Mouse (Mus musculus) neural tube, embryonic 11.5 days (tissue): ENCODE measurements at regions not wholly inside any gene's neighbourhood (a gene's known extent, or its start where the extent isn't known, plus 50 kb on each side); places are given as distances from the start of the nearest gene placed in this dataset.
"Not testable (repeated sequence)": the region's sequence is repeated elsewhere in the genome, so short reads cannot be mapped to it uniquely, and the experiment has no call there.

ENCODE experiments used
- ATAC-seq: fragments of 200-750 bp; cut with Nextera tagmentation; 2 replicates; pipeline ENCODE4 v1.8.0; 2017; ENCODE audit warnings: moderate number of reproducible peaks, mild to moderate bottlenecking, moderate TSS enrichment, moderate library complexity; ENCODE audit not compliant: insufficient read depth, low FRiP score, low TSS enrichment
- DNase-seq: peaks from one replicate; pipeline ENCODE4 v3.0.0-alpha.2; 2015; ENCODE audit warnings: low spot score
- H3K27ac ChIP-seq: fragments of 300-500 bp; sonication (generic); 2 replicates; pipeline ENCODE4 v1.5.1; 2014; ENCODE audit warnings: low read depth, mild to moderate bottlenecking, low read length
- H3K27me3 ChIP-seq: fragments of 300-500 bp; sonication (generic); 2 replicates; pipeline ENCODE4 v1.6.1; 2014; ENCODE audit warnings: mild to moderate bottlenecking, low read length, mixed read lengths; ENCODE audit not compliant: control insufficient read depth, insufficient read depth
- H3K36me3 ChIP-seq: fragments of 300-500 bp; sonication (generic); 2 replicates; pipeline ENCODE4 v1.6.1; 2014; ENCODE audit warnings: mild to moderate bottlenecking, low read length, moderate library complexity, mixed read lengths; ENCODE audit not compliant: control insufficient read depth, insufficient read depth
- H3K4me1 ChIP-seq: fragments of 300-500 bp; sonication (generic); 2 replicates; pipeline ENCODE4 v1.6.1; 2014; ENCODE audit warnings: low read length, mixed read lengths; ENCODE audit not compliant: control insufficient read depth, insufficient read depth
- H3K4me2 ChIP-seq: fragments of 300-500 bp; sonication (generic); 2 replicates; pipeline ENCODE4 v1.6.1; 2014; ENCODE audit warnings: low read depth, mild to moderate bottlenecking, moderate library complexity
- H3K4me3 ChIP-seq: fragments of 300-500 bp; sonication (generic); 2 replicates; pipeline ENCODE4 v1.5.1; 2014; ENCODE audit warnings: low read depth, low read length
- H3K9ac ChIP-seq: fragments of 300-500 bp; sonication (generic); 2 replicates; pipeline ENCODE4 v1.6.1; 2014; ENCODE audit warnings: mild to moderate bottlenecking, low read length
- H3K9me3 ChIP-seq: fragments of 300-500 bp; sonication (generic); 2 replicates; pipeline ENCODE4 v1.6.1; 2016; ENCODE audit warnings: low read length; ENCODE audit not compliant: control insufficient read depth
- whole genome bisulfite sequencing: fragments of 180-500 bp; shearing (Covaris S2); extraction: QIAGEN DNeasy Blood & Tissue Kit; methylation state at CpG from one replicate; pipeline ENCODE4 v1.1.7; 2014; 5-methylcytosine and 5-hydroxymethylcytosine counted together

GRCm38 (mm10) chr5:132975303-132975932, 432.3 kb upstream of the Auts2 start:
- H3K9ac ChIP-seq, result no peak overlapping the region
- WGBS, result 75% methylated on average over 4 of the region's 4 CpGs
- DNase-seq, result no peak
- ATAC-seq, result no peak
- no peaks in the 10 kb centered on the region for H3K9me3 ChIP-seq
- no peaks in the 10 kb centered on the region for H3K36me3 ChIP-seq
- H3K4me1 ChIP-seq, result no peaks in the 10 kb centered on the region
- H3K4me2 ChIP-seq, result no peak overlapping the region
- no peak overlapping the region for H3K27ac ChIP-seq
- no peak overlapping the region for H3K4me3 ChIP-seq
- no peaks in the 10 kb centered on the region for H3K27me3 ChIP-seq

- no peaks in the 10 kb centered on the region for H3K36me3 ChIP-seq
- ATAC-seq, result no peak
- no peaks in the 10 kb centered on the region for H3K4me1 ChIP-seq
- H3K27ac ChIP-seq, result no peak overlapping the region
- no peak overlapping the region for H3K4me2 ChIP-seq
- no peak overlapping the region for H3K4me3 ChIP-seq
- H3K9me3 ChIP-seq, result no peaks in the 10 kb centered on the region
- H3K9ac ChIP-seq, result no peak overlapping the region
- DNase-seq, result no peak
- no peaks in the 10 kb centered on the region for H3K27me3 ChIP-seq
- WGBS, result 16% methylated on average over 3 of the region's 3 CpGs
These were observed 431.7 kb upstream of the Auts2 start for GRCm38 (mm10) chr5:132974876-132975275.

GRCm38 (mm10) chr5:132971046-132971445, 427.9 kb upstream of the Auts2 start:
- H3K27ac ChIP-seq, result no peak overlapping the region
- no peak overlapping the region for H3K4me3 ChIP-seq
- H3K36me3 ChIP-seq, result no peaks in the 10 kb centered on the region
- H3K27me3 ChIP-seq, result no peaks in the 10 kb centered on the region
- H3K9me3 ChIP-seq, result no peaks in the 10 kb centered on the region
- DNase-seq (no peak), ATAC-seq (no peak)
- H3K4me2 ChIP-seq, result no peak overlapping the region
- WGBS, result 87% methylated on average over 7 of the region's 7 CpGs
- H3K4me1 ChIP-seq, result no peaks in the 10 kb centered on the region
- no peak overlapping the region for H3K9ac ChIP-seq

- ATAC-seq, result peak; percentile 72
- H3K27me3 ChIP-seq, result no peaks in the 10 kb centered on the region
- H3K9me3 ChIP-seq, result no peaks in the 10 kb centered on the region
- no peak overlapping the region for H3K27ac ChIP-seq
- H3K4me2 ChIP-seq, result no peak overlapping the region
- no peaks in the 10 kb centered on the region for H3K4me1 ChIP-seq
- DNase-seq, result peak; percentile 23
- no peaks in the 10 kb centered on the region for H3K36me3 ChIP-seq
- no peak overlapping the region for H3K9ac ChIP-seq
- no peak overlapping the region for H3K4me3 ChIP-seq
- 34% methylated on average over 5 of the region's 5 CpGs for WGBS
These were observed 426.2 kb upstream of the Auts2 start for GRCm38 (mm10) chr5:132969376-132969775.

GRCm38 (mm10) chr5:132959901-132960300, 416.8 kb upstream of the Auts2 start:
- Histone ChIP-seq H3K27me3 (no peaks in the 10 kb centered on the region), H3K4me3 (no peak overlapping the region), H3K9me3 (no peaks in the 10 kb centered on the region), H3K27ac (no peak overlapping the region), H3K4me1 (no peaks in the 10 kb centered on the region), H3K36me3 (no peaks in the 10 kb centered on the region), H3K4me2 (no peak overlapping the region), H3K9ac (no peak overlapping the region)
- ATAC-seq (no peak), DNase-seq (no peak)
- WGBS, result 85% methylated on average over 1 of the region's 1 CpGs

GRCm38 (mm10) chr5:132956184-132956583, 413.0 kb upstream of the Auts2 start:
- Histone ChIP-seq H3K4me1 (no peaks in the 10 kb centered on the region), H3K9me3 (no peaks in the 10 kb centered on the region), H3K4me2 (no peak overlapping the region), H3K9ac (no peak overlapping the region), H3K27ac (no peak overlapping the region), H3K36me3 (no peaks in the 10 kb centered on the region), H3K27me3 (no peaks in the 10 kb centered on the region), H3K4me3 (no peak overlapping the region)
- DNase-seq (no peak), ATAC-seq (no peak)
- WGBS, result 81% methylated on average over 5 of the region's 5 CpGs

- H3K9me3 ChIP-seq, result no peaks in the 10 kb centered on the region
- H3K4me2 ChIP-seq, result no peak overlapping the region
- H3K9ac ChIP-seq, result no peak overlapping the region
- 95% methylated on average over 8 of the region's 8 CpGs for WGBS
- no peaks in the 10 kb centered on the region for H3K36me3 ChIP-seq
- DNase-seq (no peak), ATAC-seq (no peak)
- H3K4me3 ChIP-seq, result no peak overlapping the region
- no peaks in the 10 kb centered on the region for H3K4me1 ChIP-seq
- H3K27ac ChIP-seq, result no peak overlapping the region
- no peaks in the 10 kb centered on the region for H3K27me3 ChIP-seq
These were observed 411.9 kb upstream of the Auts2 start for GRCm38 (mm10) chr5:132955051-132955450.

- no peaks in the 10 kb centered on the region for H3K9me3 ChIP-seq
These were observed 390.4 kb upstream of the Auts2 start for GRCm38 (mm10) chr5:132933439-132933980.

GRCm38 (mm10) chr5:132929955-132930354, 386.8 kb upstream of the Auts2 start:
- not testable (repeated sequence) for H3K27ac ChIP-seq, H3K4me3 ChIP-seq, H3K4me1 ChIP-seq, ATAC-seq, H3K36me3 ChIP-seq, DNase-seq, H3K9me3 ChIP-seq, H3K4me2 ChIP-seq, H3K9ac ChIP-seq, H3K27me3 ChIP-seq
- WGBS, result 94% methylated on average over 12 of the region's 12 CpGs

More at GRCm38 (mm10) chr5:132933439-132933980, 390.4 kb upstream of the Auts2 start:
- 72% methylated on average over 9 of the region's 9 CpGs for WGBS
- Histone ChIP-seq H3K9ac (no peak overlapping the region), H3K27ac (no peak overlapping the region), H3K27me3 (no peaks in the 10 kb centered on the region), H3K4me1 (no peaks in the 10 kb centered on the region), H3K4me2 (no peak overlapping the region), H3K36me3 (no peaks in the 10 kb centered on the region), H3K4me3 (no peak overlapping the region)
- DNase-seq (no peak), ATAC-seq (no peak)
